Mouse (Mus musculus): ENCODE results near the gene Ankar. TPM values are rescaled to one million over a fixed set of nuclear protein-coding genes. Genes with fewer than 3 reads are reported as not detected.

The Ankar gene
- total RNA-seq, 2 experiments from 2014 or later, result not detected

- DNase-seq (ENCODE audit: low spot score in 2 of 2), result no peak
- H3K4me3 ChIP-seq, result no peak overlapping the region
- no peak for TF ChIP-seq CTCF (conservative IDR thresholded peaks at IDR 0.05)
- H3K27ac ChIP-seq, result no peak overlapping the region
Observed at GRCm38 (mm10) chr1:72673070-72673469, 27.3 kb downstream of the Ankar start.

DNA sequence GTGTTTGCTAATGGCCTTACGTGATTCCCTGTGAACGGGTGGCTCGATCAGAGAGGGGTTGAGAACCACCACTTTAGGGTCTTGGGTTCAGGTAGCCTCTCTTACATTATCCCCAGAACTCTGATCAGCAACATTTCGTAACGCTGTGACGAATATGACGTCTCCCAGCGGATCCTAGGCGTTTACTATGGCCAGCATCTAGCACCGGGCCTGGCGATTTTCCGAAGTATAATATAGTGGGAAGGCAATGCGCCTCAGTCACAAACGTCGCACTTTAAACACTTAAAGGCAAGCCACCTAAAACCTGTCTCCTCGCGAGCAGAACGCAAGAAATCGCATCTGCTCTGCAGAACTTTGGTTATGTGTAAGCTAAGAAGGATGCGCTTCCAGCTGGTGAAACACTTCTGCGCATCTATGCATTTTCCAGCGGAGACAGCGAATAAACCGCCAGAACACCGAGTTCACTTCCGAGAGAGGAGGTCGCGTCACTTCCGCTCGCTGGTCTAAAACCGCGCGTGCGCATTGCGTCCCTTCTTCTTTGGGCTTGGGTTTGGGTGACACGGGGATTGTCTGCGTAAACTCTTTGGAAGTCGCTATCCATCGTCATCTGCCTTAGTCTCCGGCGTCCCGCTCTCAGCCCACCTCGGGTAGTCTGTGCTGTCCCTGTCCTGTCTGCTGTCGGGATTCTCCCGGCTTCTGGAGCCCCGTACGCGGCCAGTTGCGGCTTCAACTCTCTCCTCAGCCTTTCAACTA lies 59.5 kb downstream of the Ankar start:
- Histone ChIP-seq H3K4me3 (peak overlapping the region; percentile 45), H3K27ac (no peak overlapping the region)
- peak; percentile 43 to 68 for DNase-seq (ENCODE audit: low spot score in 2 of 2)
- TF ChIP-seq CTCF (conservative IDR thresholded peaks at IDR 0.05), result no peak

GRCm38 (mm10) chr1:72635221-72635620 lies 65.2 kb downstream of the Ankar start:
- no peak for DNase-seq (ENCODE audit: low spot score in 2 of 2)
- TF ChIP-seq CTCF (conservative IDR thresholded peaks at IDR 0.05), result no peak
- H3K27ac ChIP-seq, result no peak overlapping the region
- H3K4me3 ChIP-seq, result no peak overlapping the region

DNA sequence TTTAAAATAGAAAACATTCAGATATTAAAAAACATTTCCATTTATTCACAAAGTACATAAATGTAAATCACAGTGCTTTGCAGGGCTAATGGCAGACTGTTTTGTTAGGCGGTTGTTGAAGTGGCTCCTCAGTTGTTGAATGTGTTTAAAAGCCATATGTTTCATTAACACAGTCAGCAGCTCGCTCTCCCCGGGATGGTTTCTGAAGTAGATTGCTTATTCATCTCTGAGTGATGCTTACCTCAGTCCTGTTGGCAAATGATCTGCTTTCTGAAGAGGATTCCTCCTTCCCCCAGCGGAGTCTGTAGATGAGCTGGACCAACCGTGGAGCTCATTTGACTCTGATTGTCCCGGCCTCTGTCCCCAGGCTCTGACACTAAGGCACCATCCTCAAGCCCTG lies 88.2 kb downstream of the Ankar start:
- Histone ChIP-seq H3K27ac (no peak overlapping the region), H3K4me3 (no peak overlapping the region)
- TF ChIP-seq CTCF (conservative IDR thresholded peaks at IDR 0.05), result no peak
- DNase-seq (ENCODE audit: low spot score in 2 of 2), result peak in 1 of 2 experiments; percentile 29

DNA sequence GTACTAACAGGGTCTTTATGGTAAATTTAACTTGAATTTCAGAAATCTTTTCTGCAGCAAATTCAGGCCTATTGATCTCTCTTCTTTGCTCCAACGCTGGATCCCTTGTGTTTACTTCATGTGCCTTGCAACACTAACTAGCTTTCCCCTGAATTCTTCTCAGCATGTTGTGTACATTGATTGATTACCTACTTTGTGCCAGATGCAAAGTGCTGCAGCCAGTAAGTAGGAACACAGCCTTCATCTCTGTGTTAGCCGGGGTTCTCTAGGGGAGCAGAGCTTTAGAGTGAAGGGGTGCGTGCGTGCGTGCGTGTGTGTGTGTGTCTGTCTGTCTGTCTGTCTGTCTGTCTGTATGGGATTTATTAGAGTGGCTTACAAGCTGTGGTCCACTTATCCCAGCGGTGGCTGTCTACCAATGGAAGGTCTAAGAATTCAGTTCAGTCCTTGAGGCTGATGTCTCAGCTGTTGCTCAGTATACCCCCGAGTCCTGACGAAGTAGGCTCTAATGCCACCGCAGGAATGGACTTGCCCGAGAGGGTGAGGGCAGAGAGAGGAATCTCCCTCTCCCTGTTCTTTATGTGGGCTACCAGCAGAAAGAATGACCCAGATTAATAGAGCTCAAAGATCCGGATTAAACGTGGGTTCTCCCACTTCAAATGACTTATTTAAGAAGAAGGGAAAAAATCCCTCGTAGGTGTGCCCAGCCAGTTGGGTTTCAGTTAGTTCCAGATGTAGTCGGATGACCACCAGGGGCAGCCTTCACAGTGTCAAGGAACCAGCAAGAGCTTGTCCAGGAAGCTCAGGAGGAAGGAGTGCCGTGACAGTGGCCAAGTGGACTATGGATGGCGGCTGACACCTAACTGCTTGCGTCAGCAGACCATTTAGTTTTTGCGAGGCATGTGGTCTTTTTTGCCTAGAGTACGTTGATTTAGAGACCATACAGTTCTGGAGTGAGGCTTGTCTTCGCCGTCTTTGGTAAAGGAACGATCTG lies 90.2 kb downstream of the Ankar start:
- no peak for DNase-seq (ENCODE audit: low spot score in 2 of 2)
- Histone ChIP-seq H3K27ac (no peak overlapping the region), H3K4me3 (no peak overlapping the region)
- TF ChIP-seq CTCF (conservative IDR thresholded peaks at IDR 0.05), result peak; percentile 51

- TF ChIP-seq CTCF (conservative IDR thresholded peaks at IDR 0.05), result no peak
- no peak for DNase-seq (ENCODE audit: low spot score in 2 of 2)
- H3K27ac ChIP-seq, result no peak overlapping the region
- H3K4me3 ChIP-seq, result no peak overlapping the region
Observed at GRCm38 (mm10) chr1:72609129-72609528, 91.2 kb downstream of the Ankar start.

- no peak for DNase-seq (ENCODE audit: low spot score in 2 of 2)
- TF ChIP-seq CTCF (conservative IDR thresholded peaks at IDR 0.05), result no peak
- Histone ChIP-seq H3K27ac (no peak overlapping the region), H3K4me3 (no peak overlapping the region)
Observed at GRCm38 (mm10) chr1:72606186-72606673, 94.1 kb downstream of the Ankar start.

- 0 out of 2 replicates have a peak, but pooled peaks have one; percentile 7 for TF ChIP-seq CTCF (conservative IDR thresholded peaks at IDR 0.05)
- Histone ChIP-seq H3K27ac (no peak overlapping the region), H3K4me3 (no peak overlapping the region)
- DNase-seq (ENCODE audit: low spot score in 2 of 2), result no peak
Observed at GRCm38 (mm10) chr1:72602803-72603202, 97.6 kb downstream of the Ankar start.

DNA sequence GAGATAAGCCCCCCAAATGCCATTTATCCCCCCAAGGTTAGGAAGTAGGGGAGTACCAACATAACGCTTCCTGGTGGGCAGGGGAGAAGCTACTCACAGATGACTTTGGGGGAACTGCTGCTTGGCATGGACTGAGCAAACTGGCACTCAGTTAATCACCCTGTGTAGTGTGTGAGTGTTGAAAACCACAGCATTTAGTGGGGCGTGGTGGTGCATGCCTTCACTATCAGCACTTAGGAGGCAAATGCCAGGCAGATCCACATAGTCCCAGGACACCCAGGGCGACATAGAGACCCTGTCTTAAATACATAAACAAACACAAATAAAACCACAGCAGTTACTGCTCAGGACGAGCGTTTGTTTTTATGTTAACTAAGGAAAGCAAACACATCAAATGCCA lies 98.2 kb downstream of the Ankar start:
- Histone ChIP-seq H3K4me3 (no peak overlapping the region), H3K27ac (no peak overlapping the region)
- no peak for DNase-seq (ENCODE audit: low spot score in 2 of 2)
- TF ChIP-seq CTCF (conservative IDR thresholded peaks at IDR 0.05), result no peak

DNA sequence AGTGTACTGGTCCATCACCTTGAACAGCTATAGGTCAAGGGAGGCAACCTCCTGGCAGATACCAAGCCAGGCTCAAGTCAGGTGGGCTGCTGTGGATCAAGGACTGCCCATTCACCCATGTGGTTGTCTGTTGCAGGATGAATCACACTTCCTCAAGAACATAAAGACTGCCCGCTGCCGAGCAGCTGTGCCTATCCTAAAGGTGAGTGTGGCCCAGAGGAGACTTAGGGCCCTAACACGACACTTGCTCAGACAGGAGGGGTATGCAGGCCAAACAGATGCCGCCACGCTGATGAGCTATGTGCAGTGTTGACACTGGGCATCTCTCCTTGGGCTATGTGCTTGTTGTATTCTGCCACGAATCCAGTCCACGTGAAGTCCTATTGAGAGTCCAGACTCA lies 99.1 kb downstream of the Ankar start:
- Histone ChIP-seq H3K27ac (no peak overlapping the region), H3K4me3 (no peak overlapping the region)
- no peak for DNase-seq (ENCODE audit: low spot score in 2 of 2)
- no peak for TF ChIP-seq CTCF (conservative IDR thresholded peaks at IDR 0.05)

- Histone ChIP-seq H3K27ac (no peak overlapping the region), H3K4me3 (no peak overlapping the region)
- TF ChIP-seq CTCF (conservative IDR thresholded peaks at IDR 0.05), result no peak
- DNase-seq (ENCODE audit: low spot score in 2 of 2), result no peak
Observed at GRCm38 (mm10) chr1:72600778-72601177, 99.6 kb downstream of the Ankar start.

DNA sequence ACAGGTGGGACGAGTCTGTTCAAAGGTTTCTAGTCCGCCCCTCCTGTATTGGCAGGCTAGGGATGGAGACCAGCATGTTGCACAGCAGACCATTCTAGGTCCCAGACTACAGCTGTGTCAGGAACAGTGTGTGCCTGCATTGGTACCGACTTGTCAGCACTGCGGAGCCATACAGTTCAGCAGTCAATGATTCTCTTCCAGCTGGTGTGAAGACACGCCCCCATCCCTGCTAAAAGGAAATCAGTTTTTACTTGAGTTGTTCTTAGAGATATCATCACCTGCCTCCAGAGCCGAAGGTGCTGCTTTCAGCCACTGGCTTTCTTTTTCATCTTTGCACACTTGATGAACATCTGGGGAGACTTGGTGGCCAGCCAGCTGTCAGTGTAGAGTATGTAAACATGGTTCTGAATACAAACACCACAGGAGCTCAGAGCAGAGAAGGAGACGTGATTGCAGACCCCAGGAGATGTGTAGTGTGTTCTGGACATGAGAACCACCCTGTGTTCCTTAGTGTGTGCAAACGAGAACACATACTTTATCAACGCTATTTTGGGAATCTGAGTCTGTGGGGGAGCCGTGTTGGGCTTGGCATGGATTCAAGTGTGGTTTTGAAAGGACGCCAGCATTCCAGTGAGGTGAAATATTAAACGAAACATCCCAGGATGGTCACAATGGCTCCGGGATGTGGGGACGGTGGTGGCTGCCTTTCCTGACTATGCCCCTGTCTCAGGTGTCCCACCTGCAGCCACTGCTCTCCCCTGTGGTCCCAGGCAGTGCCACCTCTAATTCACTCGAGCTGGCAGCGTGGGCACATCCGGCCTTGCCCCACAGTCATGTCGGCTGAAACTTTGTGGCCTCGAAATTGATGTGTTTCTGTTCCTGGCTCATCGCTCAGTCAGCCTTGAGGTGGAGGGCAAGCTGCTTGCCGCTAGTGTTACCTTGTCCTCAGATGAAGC lies 101.0 kb downstream of the Ankar start:
- TF ChIP-seq CTCF (conservative IDR thresholded peaks at IDR 0.05), result no peak

More for the DNA sequence above, 101.0 kb downstream of the Ankar start:
- Histone ChIP-seq H3K4me3 (no peak overlapping the region), H3K27ac (no peak overlapping the region)
- no peak for DNase-seq (ENCODE audit: low spot score in 2 of 2)

Measured in layer of hippocampus, adult 2 months (tissue).